Mouse (Mus musculus): ENCODE measurements at regions not wholly inside any gene's neighbourhood (a gene's known extent, or its start where the extent isn't known, plus 50 kb on each side); places are given as distances from the start of the nearest gene placed in this dataset.

DNA sequence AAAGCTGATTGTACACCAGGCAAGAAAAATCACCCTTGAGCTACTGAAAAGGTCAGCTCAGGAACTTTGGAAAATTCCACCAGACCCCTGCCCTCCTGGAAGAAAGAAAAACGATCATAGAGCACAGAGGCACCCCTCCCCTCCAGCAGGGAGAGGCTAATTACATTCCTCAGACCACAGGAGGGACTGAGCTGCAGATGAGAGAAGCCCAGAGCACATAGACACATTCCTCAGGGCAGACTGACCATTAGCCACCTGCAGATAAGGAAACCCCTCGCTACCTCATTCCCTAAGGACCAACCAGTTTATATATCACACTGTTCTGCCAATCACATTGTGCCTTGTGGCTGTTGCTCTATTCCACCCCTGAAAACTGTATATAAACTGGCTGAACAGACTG, 230.3 kb downstream of the Parp8 start:
- H3K4me3 ChIP-seq: no peak overlapping the region
- H3K4me1 ChIP-seq (replicated peaks): no peaks in the 10 kb centered on the region
- no peaks in the 10 kb centered on the region for H3K27me3 ChIP-seq
- H3K27ac ChIP-seq (replicated peaks): no peak overlapping the region
- no peaks in the 10 kb centered on the region for H3K36me3 ChIP-seq
- no peak overlapping the region for H3K9ac ChIP-seq
- no peaks in the 10 kb centered on the region for H3K9me3 ChIP-seq
- WGBS: 37% methylated on average over 2 of the region's 2 CpGs
- ATAC-seq (ENCODE audit: low read depth): no peak
- no peak overlapping the region for H3K4me2 ChIP-seq

DNA sequence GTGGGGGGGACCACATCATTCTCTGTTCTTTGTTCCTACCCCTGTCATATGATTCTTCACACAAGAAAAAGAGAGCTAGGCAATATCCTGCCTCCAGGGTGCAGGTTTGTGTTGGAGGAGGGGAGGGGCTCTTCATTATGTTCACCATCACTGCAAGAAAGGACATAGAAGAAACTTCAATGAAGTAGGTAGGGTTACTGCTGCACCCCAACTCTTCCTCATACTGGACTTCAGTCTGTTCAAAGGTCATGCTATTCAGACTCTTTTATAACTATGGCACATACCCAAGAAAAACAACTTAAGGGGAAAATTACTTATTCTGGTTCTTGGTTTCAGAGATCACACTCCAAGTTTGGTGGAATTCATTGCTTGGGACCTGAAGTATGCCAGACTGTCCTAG, 243.7 kb downstream of the Parp8 start:
- no peak overlapping the region for H3K9ac ChIP-seq
- no peaks in the 10 kb centered on the region for H3K9me3 ChIP-seq
- no peak overlapping the region for H3K4me2 ChIP-seq
- no peaks in the 10 kb centered on the region for H3K4me1 ChIP-seq (replicated peaks)
- H3K27me3 ChIP-seq: no peaks in the 10 kb centered on the region
- ATAC-seq (ENCODE audit: low read depth): no peak
- H3K36me3 ChIP-seq: no peaks in the 10 kb centered on the region
- H3K4me3 ChIP-seq: no peak overlapping the region
- no peak overlapping the region for H3K27ac ChIP-seq (replicated peaks)

DNA sequence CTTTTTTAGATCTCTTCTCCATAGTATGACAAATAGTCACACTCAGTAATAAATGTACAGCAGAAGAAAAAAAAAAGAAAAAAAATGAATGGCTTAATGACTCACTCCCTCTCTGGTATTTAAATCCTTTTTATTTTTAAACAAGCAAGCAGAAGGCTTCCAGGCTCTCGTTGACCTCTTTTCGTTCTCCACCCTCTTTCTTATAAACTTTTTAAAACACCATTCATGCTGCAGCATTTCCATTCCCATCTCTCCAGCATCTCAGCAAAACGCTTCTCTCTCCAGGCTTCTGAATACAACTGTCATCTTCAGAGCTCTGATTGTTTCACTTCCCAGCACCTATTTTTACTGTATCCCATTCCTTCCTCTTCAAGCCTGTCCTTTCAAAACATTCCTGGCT, 259.8 kb downstream of the Parp8 start:
- H3K4me3 ChIP-seq: no peak overlapping the region
- H3K4me2 ChIP-seq: no peak overlapping the region
- H3K27me3 ChIP-seq: no peaks in the 10 kb centered on the region
- 83% methylated on average over 3 of the region's 3 CpGs for WGBS
- H3K9me3 ChIP-seq: no peaks in the 10 kb centered on the region
- H3K27ac ChIP-seq (replicated peaks): no peak overlapping the region
- no peaks in the 10 kb centered on the region for H3K4me1 ChIP-seq (replicated peaks)
- H3K36me3 ChIP-seq: no peaks in the 10 kb centered on the region
- H3K9ac ChIP-seq: no peak overlapping the region
- ATAC-seq (ENCODE audit: low read depth): no peak

DNA sequence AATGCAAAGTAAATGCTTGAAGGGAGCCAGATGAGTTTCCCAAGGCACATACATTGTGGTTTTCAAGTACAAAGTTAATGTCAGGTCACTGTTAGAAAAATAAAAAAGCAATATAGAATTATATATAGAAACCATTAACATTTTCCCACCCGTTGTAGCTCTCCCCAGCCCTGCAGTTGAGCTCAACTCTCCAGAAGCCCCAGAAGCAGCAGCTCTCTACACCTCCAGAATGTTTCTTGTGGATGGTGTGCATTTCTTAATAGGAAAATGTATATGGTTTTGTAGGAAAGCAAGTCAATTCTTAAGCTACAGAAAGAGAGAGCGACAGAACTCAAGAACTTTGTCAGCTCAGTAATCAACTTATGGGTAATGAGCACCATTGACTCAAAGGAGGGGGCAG, 265.4 kb downstream of the Parp8 start:
- Histone ChIP-seq H3K4me2 (no peak overlapping the region), H3K9me3 (no peaks in the 10 kb centered on the region), H3K9ac (no peak overlapping the region), H3K27me3 (no peaks in the 10 kb centered on the region), H3K36me3 (no peaks in the 10 kb centered on the region), H3K4me1 (replicated peaks) (no peaks in the 10 kb centered on the region), H3K27ac (replicated peaks) (no peak overlapping the region), H3K4me3 (no peak overlapping the region)
- WGBS: 86% methylated on average over 2 of the region's 2 CpGs
- ATAC-seq (ENCODE audit: low read depth): no peak

DNA sequence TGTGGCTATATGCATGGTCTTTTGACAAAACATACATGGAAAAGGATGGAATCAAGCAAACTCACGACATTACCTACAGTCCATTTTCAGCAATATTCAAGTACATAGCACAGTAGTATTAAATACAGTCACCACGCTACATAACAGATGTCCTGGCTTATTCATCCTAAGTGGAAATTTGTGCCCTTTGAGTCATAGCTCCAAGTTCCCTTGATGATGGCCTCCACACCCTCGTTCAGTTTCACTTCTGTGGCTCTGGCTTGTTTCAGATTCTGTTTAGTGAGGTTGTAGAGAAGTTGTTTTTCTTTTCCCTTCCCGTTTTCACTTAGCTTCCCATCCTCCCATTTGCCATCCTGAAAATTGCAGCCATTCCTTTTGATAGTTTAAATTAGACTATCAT, 284.5 kb downstream of the Parp8 start:
- Histone ChIP-seq H3K9me3 (no peaks in the 10 kb centered on the region), H3K27me3 (no peaks in the 10 kb centered on the region), H3K9ac (no peak overlapping the region), H3K27ac (replicated peaks) (no peak overlapping the region), H3K36me3 (no peaks in the 10 kb centered on the region), H3K4me2 (no peak overlapping the region), H3K4me1 (replicated peaks) (no peaks in the 10 kb centered on the region), H3K4me3 (no peak overlapping the region)
- 81% methylated on average over 4 of the region's 4 CpGs for WGBS
- no peak for ATAC-seq (ENCODE audit: low read depth)

DNA sequence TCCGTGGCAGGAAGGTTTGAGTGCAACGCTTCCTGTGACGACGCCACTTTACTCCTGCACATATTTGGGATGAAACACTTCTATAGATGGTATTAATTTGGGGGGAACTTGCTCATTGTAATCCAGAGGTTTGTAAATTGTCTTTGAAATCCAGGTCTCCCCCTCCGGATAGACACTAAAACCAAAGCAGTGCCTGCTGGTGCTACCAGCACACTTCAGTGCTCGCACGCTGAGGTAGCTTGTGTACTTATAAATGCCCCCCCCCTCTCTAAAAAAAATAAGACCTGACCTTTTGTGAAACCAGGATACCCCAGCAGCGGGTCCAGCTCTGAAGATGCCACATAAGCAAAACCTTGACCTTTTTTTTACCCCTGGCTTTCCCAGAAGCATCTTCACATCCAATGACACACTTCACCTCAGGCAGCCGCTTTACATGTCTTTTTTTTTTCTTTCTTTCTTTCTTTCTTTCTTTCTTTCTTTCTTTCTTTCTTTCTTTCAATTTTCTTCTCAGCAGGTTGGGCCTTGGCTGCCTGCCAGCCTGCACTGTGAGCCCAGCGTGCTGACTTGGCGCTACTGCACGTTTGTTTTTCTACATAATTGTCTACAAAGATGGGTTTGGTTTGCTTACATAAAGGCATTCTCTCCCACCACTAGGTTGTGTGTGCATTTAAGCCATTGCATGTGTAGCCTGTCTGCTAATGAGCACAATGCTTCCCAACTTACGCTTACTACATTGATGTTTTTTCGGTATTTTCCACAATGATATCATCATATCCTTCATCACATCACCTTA, 301.8 kb downstream of the Parp8 start:
- no peak overlapping the region for H3K9ac ChIP-seq

DNA sequence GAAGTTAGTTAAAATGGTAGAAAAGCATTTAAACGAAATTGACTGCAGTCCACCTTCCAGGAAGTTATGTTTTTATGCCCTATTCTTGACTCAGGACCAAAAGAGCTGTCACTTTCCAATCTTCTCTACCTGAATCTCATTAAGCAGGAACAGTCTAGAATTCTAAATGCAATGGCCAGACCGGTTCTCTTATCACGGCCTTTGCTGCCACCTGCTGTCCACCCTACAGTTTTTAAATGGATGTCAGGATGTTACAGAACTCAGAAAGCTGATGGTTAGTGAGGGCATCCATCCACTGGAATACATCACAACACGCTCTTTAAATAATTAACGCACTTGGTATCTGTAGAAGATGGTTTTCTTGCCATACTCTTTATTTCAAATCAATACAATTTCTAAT, 310.5 kb downstream of the Parp8 start:
- no peak for ATAC-seq (ENCODE audit: low read depth)
- H3K27me3 ChIP-seq: peaks cover 75% of the 10 kb centered on the region
- H3K9me3 ChIP-seq: no peaks in the 10 kb centered on the region

More for the DNA sequence above, 301.8 kb downstream of the Parp8 start:
- no peak overlapping the region for H3K4me2 ChIP-seq
- no peaks in the 10 kb centered on the region for H3K36me3 ChIP-seq
- H3K4me1 ChIP-seq (replicated peaks): peaks cover 8% of the 10 kb centered on the region; the same call in 1 of the 2 replicates
- no peak overlapping the region for H3K4me3 ChIP-seq
- H3K9me3 ChIP-seq: no peaks in the 10 kb centered on the region
- 0 out of 2 replicates have a peak, but pooled peaks have one; percentile 27 for ATAC-seq (ENCODE audit: low read depth)
- WGBS: 65% methylated on average over 14 of the region's 14 CpGs
- no peaks in the 10 kb centered on the region for H3K27me3 ChIP-seq
- no peak overlapping the region for H3K27ac ChIP-seq (replicated peaks)

DNA sequence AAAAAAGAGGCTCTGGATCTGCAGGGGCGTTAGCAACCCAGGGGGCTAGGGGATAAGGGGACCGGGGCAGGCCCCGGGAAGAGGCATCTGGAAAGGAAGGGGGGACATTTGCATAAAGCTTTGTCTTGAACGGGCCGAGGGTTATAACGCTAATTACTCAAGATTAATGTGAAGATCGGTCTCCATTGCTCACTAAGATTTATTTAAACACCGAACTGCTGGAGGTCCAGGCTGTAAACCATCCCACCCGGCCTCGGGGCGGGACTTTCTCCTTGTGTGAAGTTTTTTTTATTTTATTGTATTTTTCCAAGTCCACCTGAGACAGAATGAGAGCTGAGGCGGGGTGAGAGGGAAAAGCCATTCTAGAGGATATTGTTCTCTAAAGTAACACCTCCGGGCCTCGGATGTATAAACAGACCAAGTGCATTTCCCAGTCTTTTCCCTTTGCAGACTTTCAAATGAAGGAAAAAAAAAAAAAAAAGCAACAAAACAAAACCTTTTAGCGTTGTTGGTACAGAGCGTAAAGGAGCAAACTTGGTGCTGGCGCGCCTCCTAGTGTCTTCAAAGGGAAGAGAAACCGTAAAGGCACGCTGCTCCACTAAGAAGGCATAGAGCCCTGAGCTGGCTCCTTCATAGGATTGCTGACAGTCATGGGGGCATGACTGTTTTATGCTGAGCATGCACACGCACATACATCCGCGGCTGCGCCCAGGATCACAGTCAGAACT, 313.3 kb downstream of the Parp8 start:
- peak; percentile 83 for ATAC-seq (ENCODE audit: low read depth)
- peak overlapping the region; percentile 58 for H3K4me2 ChIP-seq
- peak overlapping the region; percentile 27 for H3K4me3 ChIP-seq
- H3K36me3 ChIP-seq: no peaks in the 10 kb centered on the region
- peaks cover 93% of the 10 kb centered on the region for H3K27me3 ChIP-seq
- 0% methylated on average over 24 of the region's 24 CpGs for WGBS
- H3K9ac ChIP-seq: peak overlapping the region; percentile 23; the same call in 1 of the 2 replicates
- peak overlapping the region; percentile 69 for H3K27ac ChIP-seq (replicated peaks)
- peaks cover 25% of the 10 kb centered on the region for H3K4me1 ChIP-seq (replicated peaks)
- no peaks in the 10 kb centered on the region for H3K9me3 ChIP-seq

More for the DNA sequence above, 310.5 kb downstream of the Parp8 start:
- Histone ChIP-seq H3K4me1 (replicated peaks) (peaks cover 12% of the 10 kb centered on the region), H3K9ac (no peak overlapping the region), H3K27ac (replicated peaks) (no peak overlapping the region), H3K4me3 (no peak overlapping the region), H3K36me3 (no peaks in the 10 kb centered on the region), H3K4me2 (no peak overlapping the region)
- WGBS: 20% methylated on average over 5 of the region's 5 CpGs

DNA sequence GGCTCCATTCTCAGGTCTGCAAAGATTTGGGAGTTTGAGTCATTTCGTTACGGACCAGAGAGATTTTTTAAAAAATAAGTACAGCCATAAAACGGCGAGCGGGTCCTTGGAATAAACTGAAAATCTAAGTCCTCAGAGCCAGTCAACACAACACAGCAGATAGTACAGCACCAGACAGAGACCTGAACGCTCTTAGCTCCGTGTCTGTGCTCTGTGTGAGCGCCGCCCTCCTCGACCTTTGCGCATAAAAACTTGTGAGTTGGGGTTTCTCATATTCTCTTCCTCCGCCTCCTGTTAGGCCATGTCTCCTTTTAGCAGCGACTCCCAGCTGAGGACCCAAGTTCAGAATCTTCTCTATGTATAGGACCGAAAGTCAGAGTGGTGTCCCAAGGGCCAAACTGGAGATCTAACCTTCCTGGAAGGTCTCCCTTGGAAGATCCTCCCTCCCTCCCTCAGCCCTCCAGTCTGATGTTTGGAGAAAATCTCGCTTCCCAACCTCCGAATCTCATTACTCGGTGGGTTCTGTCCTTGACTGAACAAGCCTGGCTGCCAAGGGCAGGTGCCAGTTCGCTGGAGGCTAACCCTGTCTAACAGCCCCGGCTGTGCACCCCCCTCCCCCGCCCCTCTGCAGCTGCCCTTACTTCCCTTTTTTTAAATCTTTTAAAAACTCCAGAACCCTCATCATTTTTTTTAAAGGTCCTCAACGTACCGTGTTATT, 314.0 kb downstream of the Parp8 start:
- peak overlapping the region; percentile 69 for H3K27ac ChIP-seq (replicated peaks)
- WGBS: under 1% methylated on average over 22 of the region's 22 CpGs
- peak overlapping the region; percentile 58 for H3K4me2 ChIP-seq
- H3K4me3 ChIP-seq: peak overlapping the region; percentile 27
- ATAC-seq (ENCODE audit: low read depth): peak; percentile 74
- H3K27me3 ChIP-seq: peaks cover 94% of the 10 kb centered on the region
- no peaks in the 10 kb centered on the region for H3K9me3 ChIP-seq
- H3K9ac ChIP-seq: peak overlapping the region; percentile 23; the same call in 1 of the 2 replicates
- H3K36me3 ChIP-seq: no peaks in the 10 kb centered on the region
- H3K4me1 ChIP-seq (replicated peaks): peaks cover 30% of the 10 kb centered on the region

DNA sequence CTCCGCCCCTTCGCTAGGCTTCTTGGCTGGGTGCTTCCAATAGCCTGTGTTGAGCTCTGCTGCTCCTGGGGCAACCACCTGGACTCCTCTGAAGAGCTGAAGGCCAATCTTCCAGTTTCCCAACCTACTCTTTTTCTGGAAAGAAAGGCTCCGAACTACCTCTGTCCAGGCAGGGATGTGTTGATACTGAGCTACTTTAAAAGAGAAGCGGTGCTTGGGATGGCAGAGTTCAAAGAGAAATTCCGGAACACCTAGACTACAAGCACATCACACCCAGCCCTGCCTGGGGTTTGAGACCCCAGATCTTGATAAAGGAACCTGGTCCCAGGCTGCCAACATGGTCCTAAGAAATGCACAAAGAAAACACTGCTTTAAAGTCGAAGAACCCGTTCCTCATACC, 315.7 kb downstream of the Parp8 start:
- Histone ChIP-seq H3K4me1 (replicated peaks) (peaks cover 39% of the 10 kb centered on the region), H3K4me2 (0 out of 2 replicates have a peak overlapping the region, but pooled peaks have one; percentile 14), H3K36me3 (no peaks in the 10 kb centered on the region), H3K9ac (peak overlapping the region; percentile 31; the same call in 1 of the 2 replicates), H3K9me3 (no peaks in the 10 kb centered on the region), H3K27ac (replicated peaks) (peak overlapping the region; percentile 75), H3K4me3 (no peak overlapping the region), H3K27me3 (peaks cover 93% of the 10 kb centered on the region)
- WGBS: 8% methylated on average over 7 of the region's 7 CpGs
- ATAC-seq (ENCODE audit: low read depth): no peak

DNA sequence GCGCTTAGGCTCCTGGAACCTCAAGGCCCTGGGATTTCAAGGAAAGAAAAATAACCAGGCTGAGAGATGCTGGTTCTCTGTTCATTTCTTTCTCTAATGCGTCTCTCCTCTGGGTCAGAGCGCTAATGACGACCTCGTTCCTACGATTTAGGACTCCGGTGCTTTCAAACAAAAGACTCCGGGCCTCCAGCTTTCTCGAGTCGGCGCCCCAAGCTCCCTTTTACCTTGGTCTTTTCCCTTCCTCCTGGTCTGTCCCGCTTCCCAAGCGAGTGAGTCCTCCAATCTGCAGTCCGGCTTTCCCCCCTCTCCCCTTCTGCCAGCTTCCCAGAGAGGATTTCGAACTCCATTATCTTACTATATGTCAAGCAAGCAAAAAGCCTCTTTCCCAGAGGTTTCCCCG, 316.5 kb downstream of the Parp8 start:
- peak overlapping the region; percentile 40 for H3K4me2 ChIP-seq
- no peaks in the 10 kb centered on the region for H3K9me3 ChIP-seq
- ATAC-seq (ENCODE audit: low read depth): no peak
- WGBS: 2% methylated on average over 16 of the region's 16 CpGs
- peak overlapping the region; percentile 75 for H3K27ac ChIP-seq (replicated peaks)
- H3K4me1 ChIP-seq (replicated peaks): peaks cover 39% of the 10 kb centered on the region
- peaks cover 93% of the 10 kb centered on the region for H3K27me3 ChIP-seq
- peak overlapping the region; percentile 47 for H3K9ac ChIP-seq
- peak overlapping the region; percentile 6; the same call in 1 of the 2 replicates for H3K4me3 ChIP-seq
- H3K36me3 ChIP-seq: no peaks in the 10 kb centered on the region

DNA sequence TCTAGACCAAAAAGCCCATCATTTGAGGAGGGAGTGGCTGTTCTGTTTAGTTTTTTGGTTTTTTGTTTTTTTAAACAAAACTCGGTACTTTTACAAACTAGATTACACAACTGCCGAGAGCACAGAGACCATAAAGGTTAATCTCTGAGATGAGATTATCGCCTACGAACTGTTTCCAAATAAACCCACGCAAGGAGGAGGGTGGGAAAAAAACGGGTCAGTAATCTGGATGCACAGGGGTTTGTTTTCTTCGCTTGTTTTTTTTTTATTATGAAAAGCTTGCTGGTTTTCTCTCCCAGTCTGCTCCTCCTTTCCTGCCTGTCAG, 316.9 kb downstream of the Parp8 start:
- no peak for ATAC-seq (ENCODE audit: low read depth)
- peak overlapping the region; percentile 40 for H3K4me2 ChIP-seq
- WGBS: under 1% methylated on average over 7 of the region's 7 CpGs
- H3K4me3 ChIP-seq: peak overlapping the region; percentile 6; the same call in 1 of the 2 replicates
- peaks cover 93% of the 10 kb centered on the region for H3K27me3 ChIP-seq
- peak overlapping the region; percentile 75 for H3K27ac ChIP-seq (replicated peaks)
- H3K9ac ChIP-seq: peak overlapping the region; percentile 47; the same call in 1 of the 2 replicates
- H3K9me3 ChIP-seq: no peaks in the 10 kb centered on the region
- peaks cover 39% of the 10 kb centered on the region for H3K4me1 ChIP-seq (replicated peaks)
- H3K36me3 ChIP-seq: no peaks in the 10 kb centered on the region

All from neural tube, embryonic 13.5 days (tissue).